14 mouse cellular contexts compared by ENCODE assay signal in genomic region chr4:151498481-151499276, GRCm38 (mm10).
A peak's percentile ranks its signal among the peaks of the same experiment; 100 is the strongest.
DNase-seq lines count a peak whose midpoint lies in the region; ATAC-seq and TF ChIP-seq lines count a peak whose summit lies in the region.
"Had no signal": no experiment of that assay in that cellular context is flagged by ENCODE, and none has a peak within 500 bp of the region (broad histone marks: within the 10 kb centered on the region; RNA-seq: fewer than 3 reads in every experiment).

No protein-coding gene starts in this region.

- ATAC-seq in heart, postnatal 0 days (ENCODE audit: insufficient read depth, low read depth), result no peak
- no peak for ATAC-seq in forebrain, embryonic 14.5 days
- ATAC-seq: midbrain, embryonic 15.5 days had no signal

- in situ Hi-C loops in ES-E14 (cut with MboI; ENCODE audit: low sequenced_read_pairs in 2 of 2, unreplicated experiment in 2 of 2), result no loop called here

- H3K9me3 ChIP-seq in heart, postnatal 0 days (replicated peaks; ENCODE audit: control insufficient read depth, low read length), result no peaks in the 10 kb centered on the region
- no peaks in the 10 kb centered on the region for H3K9me3 ChIP-seq in ES-E14 (ENCODE audit: control insufficient read depth, insufficient read depth, low read depth, low read length)
- no peaks in the 10 kb centered on the region for H3K9me3 ChIP-seq in forebrain, embryonic 14.5 days (replicated peaks; ENCODE audit: control insufficient read depth, low read length)
- H3K9me3 ChIP-seq: heart, embryonic 15.5 days; midbrain, embryonic 15.5 days had no signal

- DNase-seq in heart, postnatal 0 days (ENCODE audit: low spot score), result no peak
- DNase-seq in heart, adult 18-20 months, result no peak
- no peak for DNase-seq in liver, adult 2 months (ENCODE audit: extremely low read depth, low read depth, low spot score)
- no peak for DNase-seq in liver
- peak; percentile 30 for DNase-seq in ES-E14 (ENCODE audit: low read depth, low spot score)
- DNase-seq in kidney, postnatal 10 days, result peak; percentile 24
- DNase-seq in forebrain, embryonic 14.5 days (ENCODE audit: low spot score), result no peak
- no peak for DNase-seq in cerebellum, adult 8-10 months
- DNase-seq: B cell, adult 2 months; cerebellum, adult 11 months; lung, adult 2 months had no signal

- H3K27ac ChIP-seq in heart, postnatal 0 days (ENCODE audit: low read depth), result no peak overlapping the region
- no peak overlapping the region for H3K27ac ChIP-seq in liver, adult 2 months (replicated peaks; ENCODE audit: insufficient read depth, low read depth, low read length)
- H3K27ac ChIP-seq in ES-E14 (ENCODE audit: insufficient read depth, low read depth, low read length, poor library complexity, severe bottlenecking), result no peak overlapping the region
- no peak overlapping the region for H3K27ac ChIP-seq in forebrain, embryonic 14.5 days (ENCODE audit: low read depth, low read length)
- H3K27ac ChIP-seq: embryonic facial prominence, embryonic 12.5 days; heart, embryonic 15.5 days; midbrain, embryonic 15.5 days had no signal

- H3K27me3 ChIP-seq in heart, postnatal 0 days (ENCODE audit: control insufficient read depth, insufficient read depth, low read length), result no peaks in the 10 kb centered on the region
- no peaks in the 10 kb centered on the region for H3K27me3 ChIP-seq in liver, adult 2 months (ENCODE audit: control insufficient read depth, insufficient read depth, low read length)
- no peaks in the 10 kb centered on the region for H3K27me3 ChIP-seq in forebrain, embryonic 14.5 days (replicated peaks; ENCODE audit: control insufficient read depth, insufficient read depth, low read length)
- H3K27me3 ChIP-seq: embryonic facial prominence, embryonic 12.5 days; heart, embryonic 15.5 days; midbrain, embryonic 15.5 days had no signal

- peak; percentile 14; the same call in 1 of the 2 replicates for TF ChIP-seq CTCF in heart, postnatal 0 days (IDR thresholded peaks at IDR 0.05; ENCODE audit: low read depth)
- peak; percentile 24; the same call in 1 of the 2 replicates for TF ChIP-seq CTCF in liver, adult 2 months (IDR thresholded peaks at IDR 0.05; ENCODE audit: low read depth, low read length)

- no peak overlapping the region for H3K4me3 ChIP-seq in heart, postnatal 0 days (ENCODE audit: low read depth, low read length)
- H3K4me3 ChIP-seq in liver, adult 2 months (ENCODE audit: insufficient read depth, low read depth, low read length), result no peak overlapping the region
- no peak overlapping the region for H3K4me3 ChIP-seq in ES-E14 (ENCODE audit: insufficient read depth in 1 of 2, low read depth in 1 of 2, low read length in 2 of 2, poor library complexity in 1 of 2, severe bottlenecking in 1 of 2)
- H3K4me3 ChIP-seq in forebrain, embryonic 14.5 days (ENCODE audit: low read depth, low read length), result no peak overlapping the region
- H3K4me3 ChIP-seq: embryonic facial prominence, embryonic 12.5 days; heart, embryonic 15.5 days; midbrain, embryonic 15.5 days had no signal

- TF ChIP-seq EP300 in heart, postnatal 0 days (IDR thresholded peaks at IDR 0.05; ENCODE audit: low read depth), result no peak

- no peaks in the 10 kb centered on the region for H3K79me2 ChIP-seq in liver, adult 2 months (ENCODE audit: control insufficient read depth, insufficient read depth, low read length)

- no peaks in the 10 kb centered on the region for H3K36me3 ChIP-seq in heart, postnatal 0 days (replicated peaks; ENCODE audit: control insufficient read depth, insufficient read depth, low read length)
- H3K36me3 ChIP-seq in liver, adult 2 months (ENCODE audit: control insufficient read depth, insufficient read depth, low read length), result no peaks in the 10 kb centered on the region
- H3K36me3 ChIP-seq in ES-E14 (ENCODE audit: control insufficient read depth, insufficient read depth, low read length, poor library complexity, severe bottlenecking), result no peaks in the 10 kb centered on the region
- H3K36me3 ChIP-seq in forebrain, embryonic 14.5 days (ENCODE audit: control insufficient read depth, insufficient read depth, low read length), result no peaks in the 10 kb centered on the region
- H3K36me3 ChIP-seq: embryonic facial prominence, embryonic 12.5 days; heart, embryonic 15.5 days; midbrain, embryonic 15.5 days had no signal

- 78% methylated on average over 5 of the region's 5 CpGs for WGBS in heart, postnatal 0 days
- WGBS in liver, adult 2 months, result 88% methylated on average over 5 of the region's 5 CpGs
- WGBS in forebrain, embryonic 14.5 days, result 82% methylated on average over 5 of the region's 5 CpGs

- no peaks in the 10 kb centered on the region for H3K4me1 ChIP-seq in heart, postnatal 0 days (ENCODE audit: control insufficient read depth, insufficient read depth)
- no peaks in the 10 kb centered on the region for H3K4me1 ChIP-seq in liver, adult 2 months (ENCODE audit: control insufficient read depth, insufficient read depth, low read length)
- H3K4me1 ChIP-seq in ES-E14 (ENCODE audit: control insufficient read depth in 2 of 2, insufficient read depth in 2 of 2, low read length in 2 of 2, poor library complexity in 1 of 2), result no peaks in the 10 kb centered on the region
- H3K4me1 ChIP-seq in forebrain, embryonic 14.5 days (ENCODE audit: control insufficient read depth, insufficient read depth, low read length), result no peaks in the 10 kb centered on the region
- H3K4me1 ChIP-seq: embryonic facial prominence, embryonic 12.5 days; heart, embryonic 15.5 days; midbrain, embryonic 15.5 days had no signal

- TF ChIP-seq POLR2A in liver, adult 2 months (IDR thresholded peaks at IDR 0.05; ENCODE audit: extremely low read depth, insufficient read depth, low read length), result no peak

- H3K9ac ChIP-seq in heart, postnatal 0 days (replicated peaks; ENCODE audit: low read depth, low read length), result no peak overlapping the region
- H3K9ac ChIP-seq in liver, adult 2 months (ENCODE audit: low read depth, low read length), result no peak overlapping the region
- H3K9ac ChIP-seq in ES-E14 (ENCODE audit: insufficient read depth, low read depth, low read length, poor library complexity, severe bottlenecking), result no peak overlapping the region
- no peak overlapping the region for H3K9ac ChIP-seq in forebrain, embryonic 14.5 days (ENCODE audit: low read length)
- H3K9ac ChIP-seq: embryonic facial prominence, embryonic 12.5 days; heart, embryonic 15.5 days; midbrain, embryonic 15.5 days had no signal

- H3K4me2 ChIP-seq in heart, postnatal 0 days (ENCODE audit: low read depth, low read length), result no peak overlapping the region
- H3K4me2 ChIP-seq in forebrain, embryonic 14.5 days (ENCODE audit: low read length), result no peak overlapping the region
- H3K4me2 ChIP-seq: embryonic facial prominence, embryonic 12.5 days; heart, embryonic 15.5 days; midbrain, embryonic 15.5 days had no signal

TF ChIP-seq in ES-E14, 5 proteins besides CTCF, POLR2A, EP300 and RAD21:
- no peak for TF ChIP-seq ZNF384 (IDR thresholded peaks at IDR 0.05; ENCODE audit: low read depth, low read length)
- no peak for TF ChIP-seq ZC3H11A (IDR thresholded peaks at IDR 0.05; ENCODE audit: borderline replicate concordance, low read depth, low read length)
- no peak for TF ChIP-seq CHD2 (IDR thresholded peaks at IDR 0.05; ENCODE audit: low read depth, low read length)
- no peak for TF ChIP-seq HCFC1 (IDR thresholded peaks at IDR 0.05; ENCODE audit: borderline replicate concordance, insufficient read depth, low read length)
- no peak for TF ChIP-seq MAFK (IDR thresholded peaks at IDR 0.05; ENCODE audit: insufficient read depth, low read depth, low read length)

Comparison
In these comparisons a context has a peak if more than half of its experiments do, and no peak if none do; other contexts are left out.
1. DNase-seq: peak in ES-E14 (single experiment) and kidney, postnatal 10 days (single experiment); none in heart, postnatal 0 days (single experiment), heart, adult 18-20 months (0 of 2), liver, adult 2 months (single experiment), liver (single experiment), forebrain, embryonic 14.5 days (single experiment) and cerebellum, adult 8-10 months (single experiment).